Mouse (Mus musculus) colon, adult 2 months (tissue): ENCODE measurements around the gene Gm10338. TPM values are rescaled to one million over a fixed set of nuclear protein-coding genes. Genes with fewer than 3 reads are reported as not detected.

Source experiments
- polyA plus RNA-seq: library from polyadenylated mRNA; depleted of rRNA; stranded (reverse); fragments of >200 nt; gene quantifications from 2 replicates; pipeline ENCODE4 v1.2.3, GENCODE M21; 2012; rRNA removed

Gm10338 gene
- not detected in 2 replicates for polyA plus RNA-seq

GRCm38 (mm10) chr14:7595492-7595891, at the start of gene Gm10338:
Gene Gm10338, minus strand, starts transcription at chr14:7595592.

GRCm38 (mm10) chr14:7643872-7644271, 48.5 kb upstream of the Gm10338 start, which contains the start of gene Gm10128:
Gene Gm10128, minus strand, starts transcription at chr14:7643972.

GRCm38 (mm10) chr14:7568382-7568781, 27.0 kb downstream of the Gm10338 start, which contains the start of gene Gm3558:
Gene Gm3558, minus strand, starts transcription at chr14:7568566.

Other genes with a start within 250 kb of the Gm10338 start
- gene Gm8374, start 230.5 kb downstream of the Gm10338 start, polyA plus RNA-seq, result not detected in 2 replicates
- not detected in 2 replicates for gene Gm3755, start 144.7 kb downstream of the Gm10338 start, polyA plus RNA-seq
- not detected in 2 replicates for gene Gm3752, start 111.8 kb downstream of the Gm10338 start, polyA plus RNA-seq
- gene Gm3558, start 27.0 kb downstream of the Gm10338 start, polyA plus RNA-seq, result not detected in 2 replicates
- gene Gm10128, start 48.4 kb upstream of the Gm10338 start, polyA plus RNA-seq, result not detected in 2 replicates
- gene Gm26661, start 196.0 kb upstream of the Gm10338 start, polyA plus RNA-seq, result 0.90 TPM in 1 of 2 replicates, not detected in the other
- gene Flnb, start 222.4 kb upstream of the Gm10338 start, polyA plus RNA-seq, result 74.7 and 76.8 TPM in 2 replicates